Mouse (Mus musculus) mesoderm, embryonic 11.5 days (tissue): ENCODE data around the gene Slc25a42.
"Not testable (repeated sequence)": the region's sequence is repeated elsewhere in the genome, so short reads cannot be mapped to it uniquely, and the experiment has no call there.

Experiments
- DNase-seq: peaks from one replicate; pipeline ENCODE4 v3.0.0-alpha.2; 2012; ENCODE audit warnings: low read depth, low spot score

Gene Slc25a42

GRCm38 (mm10) chr8:70212112-70213055 is at the start of gene Slc25a42:
Slc25a42 (minus strand) TSS chr8:70212305.
- DNase-seq, result peak; percentile 98

- DNase-seq, result no peak
Measured at GRCm38 (mm10) chr8:70259043-70259442, 46.9 kb upstream of the Slc25a42 start.

GRCm38 (mm10) chr8:70258600-70258999 is 46.5 kb upstream of the Slc25a42 start:
- DNase-seq, result no peak

- no peak for DNase-seq
Measured at GRCm38 (mm10) chr8:70257456-70257855, 45.4 kb upstream of the Slc25a42 start.

- no peak for DNase-seq
Measured at GRCm38 (mm10) chr8:70254628-70255027, 42.5 kb upstream of the Slc25a42 start.

GRCm38 (mm10) chr8:70247841-70248240 is 35.7 kb upstream of the Slc25a42 start:
- no peak for DNase-seq

- no peak for DNase-seq
Measured at GRCm38 (mm10) chr8:70246622-70247021, 34.5 kb upstream of the Slc25a42 start.

- peak; percentile 4 for DNase-seq
Measured at GRCm38 (mm10) chr8:70240642-70241041, 28.5 kb upstream of the Slc25a42 start.

GRCm38 (mm10) chr8:70237842-70238241 is 25.7 kb upstream of the Slc25a42 start:
- DNase-seq, result no peak

- DNase-seq, result no peak
Measured at GRCm38 (mm10) chr8:70234781-70235128, 22.6 kb upstream of the Slc25a42 start.

- peak; percentile 98 for DNase-seq
Measured at GRCm38 (mm10) chr8:70234080-70234780, 22.1 kb upstream of the Slc25a42 start, which contains the start of the genes Sugp2 and Armc6. Sugp2 (plus strand) TSS chr8:70234226. Armc6 (minus strand) TSS chr8:70234466.

- no peak for DNase-seq
Measured at GRCm38 (mm10) chr8:70233606-70234005, 21.5 kb upstream of the Slc25a42 start.

- no peak for DNase-seq
Measured at GRCm38 (mm10) chr8:70230837-70231236, 18.7 kb upstream of the Slc25a42 start.

GRCm38 (mm10) chr8:70227997-70228396 is 15.9 kb upstream of the Slc25a42 start:
- peak; percentile 14 for DNase-seq

- no peak for DNase-seq
Measured at GRCm38 (mm10) chr8:70223341-70223740, 11.2 kb upstream of the Slc25a42 start.

- DNase-seq, result no peak
Measured at GRCm38 (mm10) chr8:70222041-70222440, 9.9 kb upstream of the Slc25a42 start.

GRCm38 (mm10) chr8:70220911-70221310 is 8.8 kb upstream of the Slc25a42 start:
- no peak for DNase-seq

GRCm38 (mm10) chr8:70220236-70220840 is 8.2 kb upstream of the Slc25a42 start:
- no peak for DNase-seq

GRCm38 (mm10) chr8:70219107-70219684 is 7.1 kb upstream of the Slc25a42 start:
- no peak for DNase-seq

GRCm38 (mm10) chr8:70217441-70217840 is 5.3 kb upstream of the Slc25a42 start:
- no peak for DNase-seq

- DNase-seq, result no peak
Measured at GRCm38 (mm10) chr8:70216566-70216965, 4.5 kb upstream of the Slc25a42 start.

- not testable (repeated sequence) for DNase-seq
Measured at GRCm38 (mm10) chr8:70216161-70216560, 4.1 kb upstream of the Slc25a42 start.
